Mouse (Mus musculus): Measurements from ENCODE around the gene Grin2c.

DNA sequence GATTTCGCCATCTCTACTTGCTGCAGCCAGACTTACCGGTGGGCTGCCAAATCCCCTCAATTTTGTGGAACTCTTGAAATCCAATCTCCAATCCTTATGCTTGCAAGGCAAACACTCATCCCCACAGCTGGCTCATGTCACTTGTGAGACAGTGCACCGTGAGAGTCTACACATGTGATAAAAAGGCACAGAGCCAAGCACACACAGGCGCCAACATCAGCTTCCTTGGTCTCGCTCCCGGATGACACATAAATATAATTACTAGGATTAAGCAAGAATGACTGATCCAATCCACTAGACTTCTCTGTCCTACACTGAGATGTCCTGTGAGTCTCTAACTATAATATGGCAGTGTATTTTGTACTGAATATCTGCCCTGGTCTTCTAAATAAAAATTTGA lies 23.9 kb upstream of the Grin2c start:
- no peak for TF ChIP-seq EP300 (IDR thresholded peaks at IDR 0.05; ENCODE audit: low read depth in 1 of 2, low read length in 2 of 2)
- TF ChIP-seq CTCF (IDR thresholded peaks at IDR 0.05 in 2 of 3, conservative IDR thresholded peaks at IDR 0.05 in 1 of 3; ENCODE audit: control insufficient read depth in 1 of 3, insufficient read depth in 1 of 3, low read depth in 2 of 3, low read length in 3 of 3, poor library complexity in 1 of 3, severe bottlenecking in 1 of 3): no peak
- no peak for TF ChIP-seq POLR2A (IDR thresholded peaks at IDR 0.05; ENCODE audit: control insufficient read depth in 1 of 2, insufficient read depth in 1 of 2, low read depth in 1 of 2, low read length in 2 of 2, poor library complexity in 1 of 2)
- no peak for TF ChIP-seq E2F4 (IDR thresholded peaks at IDR 0.05; ENCODE audit: borderline replicate concordance, low read depth, low read length)
- no peak for TF ChIP-seq POLR2AphosphoS2 (IDR thresholded peaks at IDR 0.05; ENCODE audit: low read length)
- TF ChIP-seq CHD1 (IDR thresholded peaks at IDR 0.05; ENCODE audit: low read depth, low read length): no peak
- TF ChIP-seq POLR2AphosphoS5 (IDR thresholded peaks at IDR 0.05; ENCODE audit: borderline replicate concordance, low read depth, low read length): no peak
- TF ChIP-seq GABPA (IDR thresholded peaks at IDR 0.05; ENCODE audit: low read depth, low read length): no peak
- TF ChIP-seq TAL1 (IDR thresholded peaks at IDR 0.05; ENCODE audit: low read length): no peak
- TF ChIP-seq JUND (IDR thresholded peaks at IDR 0.05; ENCODE audit: low read depth, low read length): no peak

All from MEL (cell line).